Mouse (Mus musculus) hindbrain, postnatal 0 days (tissue): Measurements from ENCODE around the gene Hspbp1. TPM values are rescaled to one million over a fixed set of nuclear protein-coding genes. Genes with fewer than 3 reads are reported as not detected.

Experiments used
- ATAC-seq: fragments of 200-750 bp; cut with Nextera tagmentation; 2 replicates; pipeline ENCODE4 v1.8.0; 2017; ENCODE audit warnings: mild to moderate bottlenecking, moderate TSS enrichment, moderate library complexity
- DNase-seq: peaks from one replicate; pipeline ENCODE4 v3.0.0-alpha.2; 2015; ENCODE audit warnings: low spot score
- H3K27ac ChIP-seq: fragments of 300-500 bp; sonication (generic); 2 replicates; pipeline ENCODE4 v1.5.1; 2014; ENCODE audit warnings: mild to moderate bottlenecking
- H3K27me3 ChIP-seq: fragments of 300-500 bp; sonication (generic); 2 replicates; pipeline ENCODE4 v1.6.1; 2014; ENCODE audit warnings: low read length, mixed read lengths; ENCODE audit not compliant: insufficient read depth
- H3K36me3 ChIP-seq: fragments of 300-500 bp; sonication (generic); 2 replicates; pipeline ENCODE4 v1.6.1; 2014; ENCODE audit warnings: low read length, mixed read lengths; ENCODE audit not compliant: insufficient read depth
- H3K4me1 ChIP-seq: fragments of 300-500 bp; sonication (generic); 2 replicates; pipeline ENCODE4 v1.6.1; 2014; ENCODE audit warnings: antibody characterized with exemption, low read length, mixed read lengths; ENCODE audit not compliant: insufficient read depth
- H3K4me2 ChIP-seq: fragments of 300-500 bp; sonication (generic); 2 replicates; pipeline ENCODE4 v1.6.1; 2014; ENCODE audit warnings: low read depth, mild to moderate bottlenecking, low read length, moderate library complexity, mixed read lengths
- H3K4me3 ChIP-seq: fragments of 300-500 bp; sonication (generic); 2 replicates; pipeline ENCODE4 v1.5.1; 2014; ENCODE audit warnings: low read length
- H3K9ac ChIP-seq: fragments of 300-500 bp; sonication (generic); replicated peaks from 2 replicates; pipeline ENCODE4 v1.6.1; 2014; ENCODE audit warnings: mild to moderate bottlenecking, low read length, moderate library complexity, mixed read lengths
- H3K9me3 ChIP-seq: fragments of 300-500 bp; sonication (generic); 2 replicates; pipeline ENCODE4 v1.6.1; 2016; ENCODE audit warnings: low read length, mixed read lengths
- CTCF ChIP-seq: IDR thresholded peaks from 2 replicates; pipeline ENCODE4 v1.5.1; 2016; ENCODE audit warnings: antibody characterized with exemption, control low read depth, low read depth
- WGBS: fragments of 180-500 bp; shearing (Covaris S2); extraction: QIAGEN DNeasy Blood & Tissue Kit; methylation state at CpG from one replicate; pipeline ENCODE4 v1.1.7; 2014; 5-methylcytosine and 5-hydroxymethylcytosine counted together
- polyA plus RNA-seq: library from polyadenylated mRNA; unstranded; fragments of >200 nt; fragmentation: Nextera tagmentation; extraction: Ambion mirVana; gene quantifications from 2 replicates; pipeline ENCODE4 v1.2.1, GENCODE M21; 2015
- total RNA-seq: library from RNA; depleted of rRNA; stranded (reverse); fragments of >200 nt; gene quantifications from 2 replicates; pipeline ENCODE4 v1.2.3, GENCODE M21; 2014

The Hspbp1 gene
- total and polyA plus RNA-seq, 2 experiments from 2014 or later = 174 to 288 TPM

- ATAC-seq = peak; percentile 93
- peak; percentile 96 for DNase-seq
- Histone ChIP-seq H3K9ac (peak within 1 kb of the TSS; percentile 100), H3K4me1 (no peaks in the 10 kb centered on the region; the same call in 1 of the 2 replicates), H3K4me2 (peak within 1 kb of the TSS; percentile 72), H3K9me3 (no peaks in the 10 kb centered on the region), H3K27me3 (no peaks in the 10 kb centered on the region), H3K36me3 (peaks cover 21% of the 10 kb centered on the region), H3K4me3 (peak within 1 kb of the TSS; percentile 87), H3K27ac (peak within 1 kb of the TSS; percentile 97)
- 0% methylated on average over 9 of the region's 18 CpGs for WGBS
- TF ChIP-seq CTCF = no peak
These were observed 5.5 kb upstream of the Hspbp1 start, which contains the start of gene Brsk1 for GRCm38 (mm10) chr7:4690387-4690786. Brsk1 (plus strand) TSS chr7:4690604.

GRCm38 (mm10) chr7:4684203-4684602 lies 665 bp downstream of the Hspbp1 start:
- no peaks in the 10 kb centered on the region for H3K4me1 ChIP-seq
- no peak for TF ChIP-seq CTCF
- ATAC-seq (no peak), DNase-seq (no peak)
- H3K4me3 ChIP-seq = peak overlapping the region; percentile 78
- peak overlapping the region; percentile 73 for H3K27ac ChIP-seq
- 0% methylated on average over 13 of the region's 13 CpGs for WGBS
- no peaks in the 10 kb centered on the region for H3K9me3 ChIP-seq
- H3K9ac ChIP-seq = peak overlapping the region; percentile 52
- H3K36me3 ChIP-seq = peaks cover 12% of the 10 kb centered on the region
- H3K4me2 ChIP-seq = peak overlapping the region; percentile 92
- H3K27me3 ChIP-seq = no peaks in the 10 kb centered on the region

GRCm38 (mm10) chr7:4683307-4683706 lies 1.6 kb downstream of the Hspbp1 start:
- DNase-seq (no peak), ATAC-seq (no peak)
- Histone ChIP-seq H3K9me3 (no peaks in the 10 kb centered on the region), H3K4me3 (no peak overlapping the region), H3K4me1 (no peaks in the 10 kb centered on the region), H3K9ac (no peak overlapping the region), H3K36me3 (peaks cover 12% of the 10 kb centered on the region), H3K4me2 (no peak overlapping the region), H3K27me3 (no peaks in the 10 kb centered on the region), H3K27ac (no peak overlapping the region)
- 92% methylated on average over 5 of the region's 5 CpGs for WGBS
- no peak for TF ChIP-seq CTCF

- Histone ChIP-seq H3K9me3 (no peaks in the 10 kb centered on the region), H3K9ac (no peak overlapping the region), H3K27ac (no peak overlapping the region), H3K4me3 (no peak overlapping the region), H3K36me3 (peaks cover 39% of the 10 kb centered on the region), H3K4me1 (no peaks in the 10 kb centered on the region), H3K4me2 (no peak overlapping the region), H3K27me3 (no peaks in the 10 kb centered on the region)
- no peak for TF ChIP-seq CTCF
- DNase-seq = no peak
- no peak for ATAC-seq
- 93% methylated on average over 7 of the region's 7 CpGs for WGBS
These were observed 9.7 kb downstream of the Hspbp1 start for GRCm38 (mm10) chr7:4675200-4675599.

- Histone ChIP-seq H3K9ac (no peak overlapping the region), H3K9me3 (no peaks in the 10 kb centered on the region), H3K4me2 (no peak overlapping the region), H3K4me3 (no peak overlapping the region), H3K27me3 (no peaks in the 10 kb centered on the region), H3K4me1 (no peaks in the 10 kb centered on the region), H3K36me3 (peaks cover 39% of the 10 kb centered on the region), H3K27ac (no peak overlapping the region)
- 95% methylated on average over 12 of the region's 12 CpGs for WGBS
- no peak for ATAC-seq
- DNase-seq = no peak
- no peak for TF ChIP-seq CTCF
These were observed 10.6 kb downstream of the Hspbp1 start for GRCm38 (mm10) chr7:4674114-4674731.

GRCm38 (mm10) chr7:4671956-4672355 lies 12.9 kb downstream of the Hspbp1 start:
- DNase-seq = no peak
- H3K36me3 ChIP-seq = peaks cover 35% of the 10 kb centered on the region

GRCm38 (mm10) chr7:4670655-4671255 lies 14.1 kb downstream of the Hspbp1 start:
- no peak for DNase-seq
- no peak for ATAC-seq
- 87% methylated on average over 8 of the region's 8 CpGs for WGBS
- Histone ChIP-seq H3K27me3 (no peaks in the 10 kb centered on the region), H3K4me1 (no peaks in the 10 kb centered on the region), H3K9ac (no peak overlapping the region), H3K27ac (no peak overlapping the region), H3K9me3 (no peaks in the 10 kb centered on the region), H3K36me3 (peaks cover 42% of the 10 kb centered on the region), H3K4me2 (no peak overlapping the region), H3K4me3 (no peak overlapping the region)
- TF ChIP-seq CTCF = no peak

More at GRCm38 (mm10) chr7:4671956-4672355, 12.9 kb downstream of the Hspbp1 start:
- H3K9ac ChIP-seq = no peak overlapping the region
- no peak for TF ChIP-seq CTCF
- no peak overlapping the region for H3K27ac ChIP-seq
- H3K27me3 ChIP-seq = no peaks in the 10 kb centered on the region
- no peak for ATAC-seq
- H3K9me3 ChIP-seq = no peaks in the 10 kb centered on the region
- H3K4me1 ChIP-seq = no peaks in the 10 kb centered on the region
- no peak overlapping the region for H3K4me2 ChIP-seq
- no peak overlapping the region for H3K4me3 ChIP-seq
- 67% methylated on average over 4 of the region's 4 CpGs for WGBS
